Mouse (Mus musculus): ENCODE data around the gene Zfp619. TPM values are rescaled to one million over a fixed set of nuclear protein-coding genes. Genes with fewer than 3 reads are reported as not detected.

Gene Zfp619
- polyA plus RNA-seq (2016; fragmentation: Nextera tagmentation; extraction: Ambion mirVana), result 0.39 and 0.51 TPM in 2 replicates

- Histone ChIP-seq H3K9me3 (replicated peaks) (no peaks in the 10 kb centered on the region), H3K4me3 (peak within 1 kb of the TSS; percentile 73), H3K4me2 (peak within 1 kb of the TSS; percentile 80), H3K9ac (peak within 1 kb of the TSS; percentile 78), H3K27ac (peak within 1 kb of the TSS; percentile 92), H3K36me3 (no peaks in the 10 kb centered on the region), H3K4me1 (peaks cover 12% of the 10 kb centered on the region; the same call in 1 of the 2 replicates), H3K27me3 (replicated peaks) (no peaks in the 10 kb centered on the region)
- WGBS (ENCODE audit: insufficient replicate concordance), result under 1% methylated on average over 43 of the region's 43 CpGs
- peak; percentile 97 for ATAC-seq
Observed at GRCm38 (mm10) chr7:39517616-39518177, at the start of gene Zfp619. TSS of gene Zfp619 (plus strand) at chr7:39517766.

- peaks cover 3% of the 10 kb centered on the region; the same call in 1 of the 2 replicates for H3K9me3 ChIP-seq (replicated peaks)
- no peak for ATAC-seq
- H3K4me2 ChIP-seq, result no peak overlapping the region
- WGBS (ENCODE audit: insufficient replicate concordance), result 69% methylated on average over 2 of the region's 2 CpGs
- H3K9ac ChIP-seq, result no peak overlapping the region
- no peaks in the 10 kb centered on the region for H3K4me1 ChIP-seq
- no peak overlapping the region for H3K4me3 ChIP-seq
- H3K27ac ChIP-seq, result no peak overlapping the region
- H3K27me3 ChIP-seq (replicated peaks), result no peaks in the 10 kb centered on the region
- H3K36me3 ChIP-seq, result peaks cover 13% of the 10 kb centered on the region
Observed at GRCm38 (mm10) chr7:39479013-39479412, 38.6 kb upstream of the Zfp619 start.

GRCm38 (mm10) chr7:39484384-39484783, 33.2 kb upstream of the Zfp619 start:
- no peak overlapping the region for H3K27ac ChIP-seq
- 39% methylated on average over 6 of the region's 6 CpGs for WGBS (ENCODE audit: insufficient replicate concordance)
- H3K36me3 ChIP-seq, result no peaks in the 10 kb centered on the region
- no peaks in the 10 kb centered on the region for H3K27me3 ChIP-seq (replicated peaks)
- H3K4me2 ChIP-seq, result no peak overlapping the region
- ATAC-seq, result no peak
- no peak overlapping the region for H3K4me3 ChIP-seq
- H3K9ac ChIP-seq, result no peak overlapping the region
- H3K9me3 ChIP-seq (replicated peaks), result no peaks in the 10 kb centered on the region
- no peaks in the 10 kb centered on the region for H3K4me1 ChIP-seq

GRCm38 (mm10) chr7:39487159-39487853, 30.3 kb upstream of the Zfp619 start:
- Histone ChIP-seq H3K4me3 (peak overlapping the region; percentile 39), H3K9ac (no peak overlapping the region), H3K27me3 (replicated peaks) (no peaks in the 10 kb centered on the region), H3K4me2 (peak overlapping the region; percentile 62), H3K9me3 (replicated peaks) (no peaks in the 10 kb centered on the region), H3K4me1 (no peaks in the 10 kb centered on the region), H3K36me3 (no peaks in the 10 kb centered on the region), H3K27ac (no peak overlapping the region)
- 8% methylated on average over 23 of the region's 23 CpGs for WGBS (ENCODE audit: insufficient replicate concordance)
- no peak for ATAC-seq

GRCm38 (mm10) chr7:39487854-39488205, 29.7 kb upstream of the Zfp619 start:
- H3K27me3 ChIP-seq (replicated peaks), result no peaks in the 10 kb centered on the region
- no peak overlapping the region for H3K27ac ChIP-seq
- 52% methylated on average over 9 of the region's 9 CpGs for WGBS (ENCODE audit: insufficient replicate concordance)

GRCm38 (mm10) chr7:39494646-39495045, 22.9 kb upstream of the Zfp619 start:
- H3K9ac ChIP-seq, result no peak overlapping the region
- WGBS (ENCODE audit: insufficient replicate concordance), result 65% methylated on average over 3 of the region's 3 CpGs
- H3K27me3 ChIP-seq (replicated peaks), result no peaks in the 10 kb centered on the region
- H3K36me3 ChIP-seq, result no peaks in the 10 kb centered on the region
- H3K4me3 ChIP-seq, result no peak overlapping the region
- no peak overlapping the region for H3K4me2 ChIP-seq
- ATAC-seq, result no peak
- H3K4me1 ChIP-seq, result no peaks in the 10 kb centered on the region
- peaks cover 4% of the 10 kb centered on the region for H3K9me3 ChIP-seq (replicated peaks)
- no peak overlapping the region for H3K27ac ChIP-seq

More at GRCm38 (mm10) chr7:39487854-39488205, 29.7 kb upstream of the Zfp619 start:
- Histone ChIP-seq H3K4me1 (no peaks in the 10 kb centered on the region), H3K9me3 (replicated peaks) (no peaks in the 10 kb centered on the region), H3K4me3 (peak overlapping the region; percentile 39), H3K36me3 (no peaks in the 10 kb centered on the region), H3K9ac (no peak overlapping the region), H3K4me2 (peak overlapping the region; percentile 62)
- ATAC-seq, result no peak

- H3K9ac ChIP-seq, result no peak overlapping the region
- no peaks in the 10 kb centered on the region for H3K9me3 ChIP-seq (replicated peaks)
- H3K4me2 ChIP-seq, result no peak overlapping the region
- ATAC-seq, result no peak
- no peak overlapping the region for H3K27ac ChIP-seq
- no peaks in the 10 kb centered on the region for H3K36me3 ChIP-seq
- 72% methylated on average over 1 of the region's 1 CpGs for WGBS (ENCODE audit: insufficient replicate concordance)
- H3K27me3 ChIP-seq (replicated peaks), result no peaks in the 10 kb centered on the region
- no peaks in the 10 kb centered on the region for H3K4me1 ChIP-seq
- H3K4me3 ChIP-seq, result no peak overlapping the region
Observed at GRCm38 (mm10) chr7:39504100-39504499, 13.5 kb upstream of the Zfp619 start.

GRCm38 (mm10) chr7:39518362-39518761, 796 bp downstream of the Zfp619 start:
- Histone ChIP-seq H3K4me2 (peak overlapping the region; percentile 80), H3K4me3 (peak overlapping the region; percentile 73), H3K27me3 (replicated peaks) (no peaks in the 10 kb centered on the region), H3K9ac (no peak overlapping the region), H3K9me3 (replicated peaks) (no peaks in the 10 kb centered on the region), H3K4me1 (peaks cover 12% of the 10 kb centered on the region; the same call in 1 of the 2 replicates), H3K27ac (no peak overlapping the region), H3K36me3 (no peaks in the 10 kb centered on the region)
- 76% methylated on average over 12 of the region's 12 CpGs for WGBS (ENCODE audit: insufficient replicate concordance)
- no peak for ATAC-seq

GRCm38 (mm10) chr7:39523703-39524424, 6.3 kb downstream of the Zfp619 start:
- no peak overlapping the region for H3K4me3 ChIP-seq
- no peaks in the 10 kb centered on the region for H3K4me1 ChIP-seq
- no peak for ATAC-seq
- no peaks in the 10 kb centered on the region for H3K36me3 ChIP-seq
- no peak overlapping the region for H3K4me2 ChIP-seq
- H3K27me3 ChIP-seq (replicated peaks), result no peaks in the 10 kb centered on the region
- H3K27ac ChIP-seq, result no peak overlapping the region
- H3K9ac ChIP-seq, result no peak overlapping the region
- WGBS (ENCODE audit: insufficient replicate concordance), result 55% methylated on average over 1 of the region's 1 CpGs
- no peaks in the 10 kb centered on the region for H3K9me3 ChIP-seq (replicated peaks)

GRCm38 (mm10) chr7:39543151-39543550, 25.6 kb downstream of the Zfp619 start:
- ATAC-seq, result no peak
- Histone ChIP-seq H3K27ac (no peak overlapping the region), H3K4me1 (peaks cover 16% of the 10 kb centered on the region; the same call in 1 of the 2 replicates), H3K9ac (no peak overlapping the region), H3K4me3 (no peak overlapping the region), H3K27me3 (replicated peaks) (no peaks in the 10 kb centered on the region), H3K9me3 (replicated peaks) (no peaks in the 10 kb centered on the region), H3K36me3 (no peaks in the 10 kb centered on the region), H3K4me2 (no peak overlapping the region)
- 69% methylated on average over 1 of the region's 1 CpGs for WGBS (ENCODE audit: insufficient replicate concordance)

- WGBS (ENCODE audit: insufficient replicate concordance), result 2% methylated on average over 43 of the region's 43 CpGs
- peak overlapping the region; percentile 74 for H3K9ac ChIP-seq
- H3K4me3 ChIP-seq, result peak overlapping the region; percentile 63
- H3K9me3 ChIP-seq (replicated peaks), result no peaks in the 10 kb centered on the region
- peak; percentile 91 for ATAC-seq
- peak overlapping the region; percentile 77 for H3K27ac ChIP-seq
- peaks cover 16% of the 10 kb centered on the region; the same call in 1 of the 2 replicates for H3K4me1 ChIP-seq
- H3K27me3 ChIP-seq (replicated peaks), result no peaks in the 10 kb centered on the region
- H3K36me3 ChIP-seq, result no peaks in the 10 kb centered on the region
- peak overlapping the region; percentile 78 for H3K4me2 ChIP-seq
Observed at GRCm38 (mm10) chr7:39544242-39545111, 26.9 kb downstream of the Zfp619 start.
